ENCODE assay signal across 9 mouse cellular contexts in genomic region chr14:54228501-54228900, GRCm38 (mm10). TPM values are rescaled to one million over a fixed set of nuclear protein-coding genes. Genes with fewer than 3 reads are reported as not detected.
DNase-seq lines count a peak whose midpoint lies in the region; ATAC-seq lines count a peak whose summit lies in the region.
"Had no signal": no experiment of that assay in that cellular context is flagged by ENCODE, and none has a peak within 500 bp of the region (broad histone marks: within the 10 kb centered on the region; RNA-seq: fewer than 3 reads in every experiment).

No protein-coding gene starts in this region.

- no peak overlapping the region for H3K9ac ChIP-seq in lung, embryonic 15.5 days
- no peak overlapping the region; the same call in 1 of the 2 replicates for H3K9ac ChIP-seq in intestine, embryonic 15.5 days
- peak overlapping the region; percentile 52 for H3K9ac ChIP-seq in neural tube, embryonic 12.5 days

- no peak overlapping the region for H3K4me3 ChIP-seq in lung, embryonic 15.5 days
- H3K4me3 ChIP-seq in forebrain, embryonic 10.5 days = peak overlapping the region; percentile 51
- 0 out of 2 replicates have a peak overlapping the region, but pooled peaks have one; percentile 29 for H3K4me3 ChIP-seq in intestine, embryonic 15.5 days (replicated peaks)
- peak overlapping the region; percentile 27; the same call in 1 of the 2 replicates for H3K4me3 ChIP-seq in neural tube, embryonic 12.5 days

- H3K27me3 ChIP-seq in lung, embryonic 15.5 days = no peaks in the 10 kb centered on the region
- H3K27me3 ChIP-seq in forebrain, embryonic 10.5 days (ENCODE audit: poor library complexity, severe bottlenecking) = peaks cover 25% of the 10 kb centered on the region
- H3K27me3 ChIP-seq in intestine, embryonic 15.5 days (replicated peaks) = no peaks in the 10 kb centered on the region
- H3K27me3 ChIP-seq in neural tube, embryonic 12.5 days (replicated peaks) = no peaks in the 10 kb centered on the region

- H3K4me2 ChIP-seq in lung, embryonic 15.5 days = peak overlapping the region; percentile 57
- peak overlapping the region; percentile 67 for H3K4me2 ChIP-seq in intestine, embryonic 15.5 days (replicated peaks)
- peak overlapping the region; percentile 69 for H3K4me2 ChIP-seq in neural tube, embryonic 12.5 days (replicated peaks)

- H3K27ac ChIP-seq in lung, embryonic 15.5 days = no peak overlapping the region
- peak overlapping the region; percentile 80 for H3K27ac ChIP-seq in forebrain, embryonic 10.5 days
- no peak overlapping the region for H3K27ac ChIP-seq in intestine, embryonic 15.5 days
- H3K27ac ChIP-seq in neural tube, embryonic 12.5 days = peak overlapping the region; percentile 54; the same call in 1 of the 2 replicates

- no peaks in the 10 kb centered on the region for H3K36me3 ChIP-seq in lung, embryonic 15.5 days
- H3K36me3 ChIP-seq in forebrain, embryonic 10.5 days (replicated peaks) = no peaks in the 10 kb centered on the region
- H3K36me3 ChIP-seq in intestine, embryonic 15.5 days = no peaks in the 10 kb centered on the region
- no peaks in the 10 kb centered on the region for H3K36me3 ChIP-seq in neural tube, embryonic 12.5 days

- peaks cover 52% of the 10 kb centered on the region for H3K4me1 ChIP-seq in lung, embryonic 15.5 days
- peaks cover 53% of the 10 kb centered on the region for H3K4me1 ChIP-seq in forebrain, embryonic 10.5 days
- H3K4me1 ChIP-seq in intestine, embryonic 15.5 days (replicated peaks) = peaks cover 46% of the 10 kb centered on the region
- H3K4me1 ChIP-seq in neural tube, embryonic 12.5 days = peaks cover 42% of the 10 kb centered on the region

- ATAC-seq in lung, embryonic 15.5 days (ENCODE audit: borderline replicate concordance, extremely low read depth, low FRiP score, low TSS enrichment) = no peak
- ATAC-seq in intestine, embryonic 15.5 days = no peak
- ATAC-seq in neural tube, embryonic 12.5 days (ENCODE audit: low FRiP score, low read depth) = peak; percentile 43
- ATAC-seq in megakaryocyte progenitor cell, adult 5-6 weeks (replicated peaks; ENCODE audit: poor library complexity) = no peak

- 25% methylated on average over 7 of the region's 7 CpGs for WGBS in lung, embryonic 15.5 days
- WGBS in forebrain, embryonic 10.5 days = 8% methylated on average over 7 of the region's 7 CpGs
- WGBS in intestine, embryonic 15.5 days = 22% methylated on average over 7 of the region's 7 CpGs
- 8% methylated on average over 7 of the region's 7 CpGs for WGBS in neural tube, embryonic 12.5 days

- H3K9me3 ChIP-seq in lung, embryonic 15.5 days = no peaks in the 10 kb centered on the region
- no peaks in the 10 kb centered on the region for H3K9me3 ChIP-seq in forebrain, embryonic 10.5 days
- H3K9me3 ChIP-seq in intestine, embryonic 15.5 days = no peaks in the 10 kb centered on the region
- H3K9me3 ChIP-seq in neural tube, embryonic 12.5 days = no peaks in the 10 kb centered on the region

- no peak for DNase-seq in lung, postnatal 25 days (ENCODE audit: low spot score)
- DNase-seq in forebrain, embryonic 10.5 days (ENCODE audit: extremely low spot score, low spot score) = no peak
- DNase-seq in B cell, adult 2 months = no peak

RNA-seq across cellular contexts. Expression of gene Dad1, which starts 25.4 kb away (rescaled TPM):
- 398 and 402 TPM in 2 replicates for polyA plus RNA-seq in lung, embryonic 15.5 days (2015; fragmentation: Nextera tagmentation; extraction: Ambion mirVana)
- polyA plus RNA-seq in forebrain, embryonic 10.5 days (2016; fragmentation: Nextera tagmentation; extraction: Ambion mirVana) = 247 and 249 TPM in 2 replicates
- 450 and 484 TPM in 2 replicates for polyA plus RNA-seq in intestine, embryonic 15.5 days (2015; fragmentation: Nextera tagmentation; extraction: Ambion mirVana)
- 270 and 281 TPM in 2 replicates for polyA plus RNA-seq in neural tube, embryonic 12.5 days (2016; fragmentation: Nextera tagmentation; extraction: Ambion mirVana)
- 228 and 315 TPM in 2 replicates for total RNA-seq in megakaryocyte progenitor cell, adult 5-6 weeks (2015)
- total RNA-seq in megakaryocyte progenitor cell, adult 5-6 weeks (2017) = 125 and 135 TPM in 2 replicates

RNA-seq across cellular contexts. Expression of gene Abhd4, which starts 25.5 kb away (rescaled TPM):
- polyA plus RNA-seq in lung, embryonic 15.5 days (2015; fragmentation: Nextera tagmentation; extraction: Ambion mirVana) = 49.6 and 52.2 TPM in 2 replicates
- 42.5 and 44.0 TPM in 2 replicates for polyA plus RNA-seq in forebrain, embryonic 10.5 days (2016; fragmentation: Nextera tagmentation; extraction: Ambion mirVana)
- 41.6 and 42.6 TPM in 2 replicates for polyA plus RNA-seq in intestine, embryonic 15.5 days (2015; fragmentation: Nextera tagmentation; extraction: Ambion mirVana)
- 45.1 and 48.7 TPM in 2 replicates for polyA plus RNA-seq in neural tube, embryonic 12.5 days (2016; fragmentation: Nextera tagmentation; extraction: Ambion mirVana)
- 34.6 and 44.2 TPM in 2 replicates for total RNA-seq in megakaryocyte progenitor cell, adult 5-6 weeks (2015)
- total RNA-seq in megakaryocyte progenitor cell, adult 5-6 weeks (2017) = 20.4 and 33.1 TPM in 2 replicates

RNA-seq across cellular contexts. Expression of gene Olfr49, which starts 56.2 kb away (rescaled TPM):
- not detected in 2 replicates for polyA plus RNA-seq in lung, embryonic 15.5 days (2015; fragmentation: Nextera tagmentation; extraction: Ambion mirVana)
- not detected in 2 replicates for polyA plus RNA-seq in forebrain, embryonic 10.5 days (2016; fragmentation: Nextera tagmentation; extraction: Ambion mirVana)
- polyA plus RNA-seq in intestine, embryonic 15.5 days (2015; fragmentation: Nextera tagmentation; extraction: Ambion mirVana) = not detected in 2 replicates
- polyA plus RNA-seq in neural tube, embryonic 12.5 days (2016; fragmentation: Nextera tagmentation; extraction: Ambion mirVana) = not detected in 2 replicates
- not detected in 2 replicates for total RNA-seq in megakaryocyte progenitor cell, adult 5-6 weeks (2015)
- total RNA-seq in megakaryocyte progenitor cell, adult 5-6 weeks (2017) = not detected in 2 replicates
- total RNA-seq: common myeloid progenitor, adult 5-6 weeks; left cerebral cortex, postnatal 10 days had no signal

Comparison
In these comparisons a context has a peak if more than half of its experiments do, and no peak if none do; other contexts are left out.
1. H3K27ac ChIP-seq: peak in forebrain, embryonic 10.5 days (single experiment) and neural tube, embryonic 12.5 days (single experiment); none in lung, embryonic 15.5 days (single experiment) and intestine, embryonic 15.5 days (single experiment).
2. Peak in every context shown above with its lines, with median percentiles within 50 percentile points of each other: H3K4me2 ChIP-seq.